Mouse (Mus musculus) thymus, adult 2 months (tissue): ENCODE data around the gene Cacna1e.
A peak's percentile ranks its signal among the peaks of the same experiment; 100 is the strongest.

Experiments used
- CTCF ChIP-seq: fragments of 200-500 bp; IDR thresholded peaks from 2 replicates; pipeline ENCODE4 v1.5.1; 2012; ENCODE audit warnings: mild to moderate bottlenecking, control low read depth, low read length, moderate library complexity, borderline replicate concordance; ENCODE audit not compliant: control insufficient read depth, poor library complexity, insufficient read depth; ENCODE audit errors: extremely low read depth
- POLR2A ChIP-seq: fragments of 200-500 bp; IDR thresholded peaks from 2 replicates; pipeline ENCODE4 v1.6.1; 2012; ENCODE audit warnings: mild to moderate bottlenecking, low read length, control low read depth, moderate library complexity; ENCODE audit not compliant: control insufficient read depth, poor library complexity, insufficient read depth; ENCODE audit errors: extremely low read depth

- TF ChIP-seq CTCF (peak; percentile 77; the same call in 1 of the 2 replicates), POLR2A (no peak)
Measured at GRCm38 (mm10) chr1:154788069-154788468, 96.2 kb downstream of the Cacna1e start.
